Mouse (Mus musculus) thymus, postnatal 10 days (tissue): ENCODE data around the gene Tmtc4.
A peak's percentile ranks its signal among the peaks of the same experiment; 100 is the strongest.

ENCODE experiments used
- DNase-seq, 2 experiments: peaks; one replicate each; pipeline ENCODE4 v3.0.0; 2021; ENCODE audit warnings: low spot score in 2 of 2

Gene Tmtc4

DNA sequence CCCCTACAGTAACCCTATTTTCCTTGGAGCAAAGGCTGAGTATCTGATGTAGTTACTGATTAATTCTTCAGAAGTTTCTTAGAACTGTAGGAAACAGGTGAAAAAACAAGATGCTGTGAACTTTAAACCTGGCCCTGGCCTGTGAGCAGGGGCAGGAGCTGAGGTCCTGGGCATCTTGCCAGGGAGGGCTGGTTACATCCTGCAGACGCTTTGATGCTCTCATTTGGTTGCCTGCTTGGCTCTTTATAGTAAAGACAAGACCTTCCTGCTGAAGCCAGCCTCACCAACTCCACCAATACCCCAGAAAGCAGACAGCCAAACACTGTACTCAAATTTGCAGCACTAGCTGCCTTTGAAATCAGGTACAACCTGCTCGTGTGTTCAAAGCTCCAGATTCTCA, 81.7 kb downstream of the Tmtc4 start:
- DNase-seq: peak in 1 of 2 experiments; percentile 13

- no peak for DNase-seq
These were observed 82.1 kb downstream of the Tmtc4 start for GRCm38 (mm10) chr14:122901715-122902114.

DNA sequence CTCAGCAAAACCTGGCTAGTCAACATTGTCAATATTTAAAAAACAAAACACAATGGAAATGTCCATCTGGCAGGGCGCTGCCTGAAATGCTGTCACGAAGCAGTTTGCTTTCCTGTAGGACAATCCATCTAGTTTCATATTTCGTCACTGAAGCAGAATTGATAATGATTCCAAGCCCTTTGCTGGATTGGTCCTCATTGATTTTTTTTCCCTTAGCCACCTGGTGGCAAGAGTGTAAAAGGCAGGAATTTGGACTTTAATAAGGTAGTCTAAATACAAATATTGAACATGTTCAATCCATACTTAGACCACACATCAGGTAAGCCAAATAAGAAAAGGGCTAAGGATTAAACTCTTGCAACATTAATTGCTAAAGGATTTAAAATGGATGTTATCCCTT, 82.7 kb downstream of the Tmtc4 start:
- no peak for DNase-seq

GRCm38 (mm10) chr14:122900679-122901078, 83.2 kb downstream of the Tmtc4 start:
- DNase-seq: no peak

GRCm38 (mm10) chr14:122898550-122898949, 85.3 kb downstream of the Tmtc4 start:
- no peak for DNase-seq

DNA sequence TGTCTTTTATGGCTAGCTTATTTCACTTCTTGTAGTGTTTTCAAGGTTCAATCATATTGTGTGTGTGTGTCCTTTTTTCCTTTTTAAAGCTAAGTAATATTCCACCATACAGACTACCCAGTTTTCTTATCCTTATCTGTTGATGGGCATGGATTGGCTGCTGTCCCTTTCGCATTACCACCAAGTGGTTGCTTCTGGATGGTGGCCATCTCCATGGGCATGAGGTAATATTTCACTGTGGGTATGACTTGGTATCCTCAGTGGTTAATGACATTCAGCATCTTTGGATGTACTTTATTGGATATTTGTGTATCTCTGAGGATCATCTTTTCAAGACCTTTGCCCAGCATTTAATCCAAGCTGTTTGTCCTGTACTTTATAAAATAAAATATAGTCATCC, 87.7 kb downstream of the Tmtc4 start:
- no peak for DNase-seq

DNA sequence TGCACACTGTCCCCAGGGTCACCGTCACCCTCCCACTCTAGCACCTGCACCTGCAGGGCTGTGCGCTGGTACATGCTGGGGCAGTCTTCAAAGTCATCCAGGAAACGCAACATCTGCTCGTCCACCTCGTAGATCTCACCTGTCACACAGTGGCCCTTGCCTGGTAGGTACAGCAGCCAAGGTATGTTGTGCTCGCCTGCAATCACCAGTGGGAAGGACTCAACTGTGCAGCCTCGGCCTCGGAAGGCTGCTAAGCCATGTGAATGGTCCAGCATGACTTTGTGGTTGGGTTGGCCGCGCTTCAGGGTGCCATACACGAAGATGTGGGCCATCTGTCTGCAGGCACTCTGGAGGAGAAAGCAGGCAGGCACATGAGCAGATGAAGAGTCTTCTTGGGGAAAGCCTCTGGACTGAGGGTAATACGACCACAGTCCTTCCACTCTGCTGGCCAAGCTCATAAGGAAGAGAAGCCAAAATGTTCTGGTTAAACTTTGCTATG, 92.3 kb downstream of the Tmtc4 start:
- DNase-seq: no peak

DNA sequence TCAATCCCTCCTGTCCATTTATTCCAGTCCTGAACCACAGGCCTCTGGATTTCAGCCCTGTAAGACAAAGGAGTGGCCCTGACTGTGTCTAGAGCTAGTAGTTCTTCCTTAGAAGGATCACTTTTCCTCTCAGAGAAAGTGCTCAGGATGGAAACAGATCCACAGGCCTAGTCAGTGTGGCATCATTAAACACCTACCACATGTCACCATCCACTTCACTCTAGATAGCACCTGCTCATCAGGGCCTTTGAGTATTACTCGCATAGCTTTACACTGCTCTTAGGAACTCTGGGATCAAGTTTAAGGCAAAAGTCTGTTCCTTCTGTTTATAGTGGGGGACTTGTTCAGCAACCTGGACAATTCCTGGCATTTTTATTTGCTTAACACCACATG, 95.4 kb downstream of the Tmtc4 start:
- DNase-seq: no peak

DNA sequence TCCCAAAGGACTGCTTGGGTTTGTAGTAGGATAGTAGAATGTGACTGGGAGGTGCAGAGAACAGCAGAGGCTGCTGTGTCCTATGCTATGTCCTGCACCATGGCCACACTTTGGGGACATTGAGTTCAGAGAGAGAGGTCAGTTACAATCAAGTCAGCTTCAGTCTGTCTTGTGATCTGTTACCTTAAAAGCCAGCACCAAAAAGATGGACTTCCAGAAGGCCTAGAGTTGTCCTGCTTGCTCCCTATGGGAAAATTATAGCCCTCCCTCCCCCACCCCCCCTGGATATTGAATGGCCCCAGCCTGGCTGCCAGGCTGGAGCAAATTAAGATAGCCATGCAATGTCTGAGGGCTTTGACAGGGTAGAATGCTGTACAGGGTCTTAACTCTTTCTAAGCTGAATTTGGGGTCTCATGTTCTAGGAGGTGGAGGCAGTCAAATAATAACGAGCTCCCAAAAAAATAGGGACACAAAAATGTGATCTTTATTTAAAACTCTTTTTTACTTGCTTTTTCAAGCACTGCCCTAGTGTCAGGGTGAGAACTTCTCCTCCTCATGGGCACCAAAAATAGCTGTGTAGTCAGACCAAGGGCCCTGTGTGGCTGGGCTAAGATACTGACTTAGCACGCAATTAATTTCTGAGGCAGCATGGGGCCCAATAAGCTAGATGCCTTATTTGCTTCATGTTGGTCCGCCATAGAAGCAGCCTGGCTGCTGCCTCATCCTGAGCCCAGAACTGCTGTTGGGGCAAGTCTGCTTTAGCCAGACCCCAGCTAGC, 95.9 kb downstream of the Tmtc4 start:
- DNase-seq: no peak

DNA sequence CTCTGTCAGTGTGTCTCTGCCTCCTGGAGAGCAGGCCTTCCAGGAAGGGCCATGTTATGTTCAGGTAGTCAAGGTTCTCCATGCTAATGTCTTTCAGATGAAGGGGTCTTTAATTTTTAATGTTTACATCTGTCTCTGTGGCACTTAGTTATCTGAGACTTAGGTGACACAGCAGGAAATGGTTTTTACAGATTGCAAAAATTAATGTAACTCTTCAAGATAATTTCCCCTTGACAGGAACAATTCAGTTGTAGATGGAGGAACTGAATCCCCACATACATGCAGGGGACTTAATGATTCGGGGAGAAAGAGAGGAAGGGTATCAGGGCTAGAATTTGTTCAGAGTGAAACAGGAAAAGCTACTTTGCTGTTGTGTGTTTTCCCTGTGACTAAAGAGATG, 96.6 kb downstream of the Tmtc4 start:
- no peak for DNase-seq

- no peak for DNase-seq
These were observed 97.9 kb downstream of the Tmtc4 start for GRCm38 (mm10) chr14:122885893-122886292.

GRCm38 (mm10) chr14:122883821-122884584, 99.8 kb downstream of the Tmtc4 start:
- no peak for DNase-seq

DNA sequence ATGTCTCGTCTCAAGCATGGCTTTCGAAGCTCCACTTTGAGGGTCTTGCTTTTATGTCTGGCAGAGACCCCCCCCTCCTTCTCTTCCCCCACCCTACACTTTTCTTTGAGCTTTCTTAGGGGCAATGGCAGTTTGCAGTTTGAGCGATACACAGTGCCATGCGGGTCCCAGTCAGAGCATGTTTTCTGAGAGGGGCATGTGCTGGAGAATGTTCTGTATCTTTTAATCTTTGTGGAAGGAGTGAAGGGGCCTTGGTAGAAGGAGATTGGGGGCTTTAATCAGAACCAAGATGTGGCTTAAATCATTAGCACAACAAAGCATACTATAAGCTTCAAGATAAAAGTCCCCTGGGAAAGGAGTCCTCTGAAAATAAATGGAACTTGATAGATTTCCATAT, 100.4 kb downstream of the Tmtc4 start:
- DNase-seq: no peak

- no peak for DNase-seq
These were observed 100.9 kb downstream of the Tmtc4 start for GRCm38 (mm10) chr14:122882795-122883409.

DNA sequence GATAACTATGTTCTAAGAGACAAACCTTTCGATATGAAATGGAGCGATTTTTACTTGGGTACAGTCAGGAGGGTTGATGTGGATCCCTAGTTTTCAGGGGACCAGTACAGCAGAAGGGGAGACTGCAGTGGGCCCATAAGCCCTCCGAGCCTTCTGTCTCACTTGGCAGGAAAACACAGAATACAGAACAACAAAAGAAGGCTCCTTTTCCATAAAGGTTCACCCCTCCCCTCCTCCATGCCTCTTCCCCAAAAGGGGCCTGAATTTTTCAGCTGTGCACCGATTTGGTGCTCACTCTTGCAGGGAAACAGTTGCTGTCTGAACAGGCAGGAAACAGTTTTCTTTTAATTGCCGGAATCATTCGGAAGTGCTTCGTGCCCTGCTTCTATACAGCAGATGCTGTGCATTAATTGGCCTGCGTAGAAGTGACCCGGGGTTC, 101.6 kb downstream of the Tmtc4 start:
- no peak for DNase-seq

GRCm38 (mm10) chr14:122881699-122882098, 102.1 kb downstream of the Tmtc4 start:
- DNase-seq: no peak

- no peak for DNase-seq
These were observed 103.5 kb downstream of the Tmtc4 start for GRCm38 (mm10) chr14:122880291-122880690.

- no peak for DNase-seq
These were observed 106.0 kb downstream of the Tmtc4 start for GRCm38 (mm10) chr14:122877787-122878186.

DNA sequence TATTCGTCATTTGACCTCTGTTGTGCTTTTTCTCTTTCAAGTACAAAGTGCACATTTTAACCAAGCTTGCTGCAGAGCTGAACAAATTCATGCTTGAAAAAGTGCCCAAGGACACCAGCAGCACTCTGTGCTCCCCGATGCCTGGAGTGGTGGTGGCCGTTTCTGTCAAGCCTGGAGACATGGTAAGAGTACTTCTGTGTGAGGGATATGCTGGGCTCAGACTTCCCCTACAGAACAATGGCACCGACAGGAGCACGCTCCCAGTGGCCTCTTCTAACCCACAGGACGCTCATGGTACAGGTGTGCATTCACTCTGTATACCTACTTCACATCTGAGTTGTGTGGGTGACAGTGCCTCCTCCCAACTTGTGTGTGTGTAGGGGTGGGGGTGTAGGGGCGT, 107.1 kb downstream of the Tmtc4 start:
- no peak for DNase-seq

GRCm38 (mm10) chr14:122876163-122876562, 107.7 kb downstream of the Tmtc4 start:
- peak; percentile 26 to 70 for DNase-seq

GRCm38 (mm10) chr14:122875636-122876035, 108.2 kb downstream of the Tmtc4 start:
- DNase-seq: no peak

- no peak for DNase-seq
These were observed 108.8 kb downstream of the Tmtc4 start for GRCm38 (mm10) chr14:122875056-122875455.

DNA sequence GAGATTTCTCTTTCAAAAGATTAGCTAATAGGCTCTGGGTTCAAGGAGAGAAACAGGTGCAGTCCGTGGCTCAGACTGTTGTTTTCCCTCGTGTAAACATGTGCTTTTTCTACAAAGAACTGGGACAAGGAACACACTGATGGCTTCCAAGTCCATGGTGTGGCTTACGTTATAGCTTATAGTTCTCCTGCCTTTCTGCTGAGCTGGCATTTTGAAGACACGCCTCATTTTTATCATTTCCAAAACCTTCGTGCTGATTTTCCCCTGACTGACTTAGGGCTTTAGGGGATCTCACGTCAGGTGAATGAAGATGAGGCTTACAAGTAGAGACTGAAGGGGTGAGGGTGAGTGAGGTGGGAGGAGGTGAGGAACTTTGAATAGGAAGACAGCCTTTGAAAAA, 111.2 kb downstream of the Tmtc4 start:
- no peak for DNase-seq
